Mouse (Mus musculus) mature B cell (primary cell): Measurements from ENCODE around the gene Cldn6.

Experiments used
- in situ Hi-C: fragments of 300-500 bp; cut with MboI; formaldehyde crosslinking; loops from 2 replicates; pipeline ENCODE4 v1.14.3; 2019

The Cldn6 gene

GRCm38 (mm10) chr17:23675127-23675526 is 3.9 kb upstream of the Cldn6 start:
- in situ Hi-C loops = no loop called here

- in situ Hi-C loops = no loop called here
These were observed 3.3 kb upstream of the Cldn6 start for GRCm38 (mm10) chr17:23675564-23676281.

- in situ Hi-C loops = no loop called here
These were observed 2.5 kb upstream of the Cldn6 start for GRCm38 (mm10) chr17:23676473-23677031.

- in situ Hi-C loops = no loop called here
These were observed 1.8 kb upstream of the Cldn6 start, which contains the start of gene Tnfrsf12a for GRCm38 (mm10) chr17:23677236-23677679. Gene Tnfrsf12a (minus strand): TSS chr17:23677468.

- in situ Hi-C loops = no loop called here
These were observed 1.3 kb downstream of the Cldn6 start for GRCm38 (mm10) chr17:23680336-23680735.

GRCm38 (mm10) chr17:23681086-23681485 is 2.0 kb downstream of the Cldn6 start:
- in situ Hi-C loops = no loop called here

GRCm38 (mm10) chr17:23682092-23682491 is 3.0 kb downstream of the Cldn6 start:
- in situ Hi-C loops = no loop called here

GRCm38 (mm10) chr17:23682530-23682929 is 3.5 kb downstream of the Cldn6 start:
- in situ Hi-C loops = no loop called here

GRCm38 (mm10) chr17:23683226-23683625 is 4.2 kb downstream of the Cldn6 start:
- in situ Hi-C loops = no loop called here

- in situ Hi-C loops = no loop called here
These were observed 5.0 kb downstream of the Cldn6 start, which contains the start of gene Cldn9 for GRCm38 (mm10) chr17:23683856-23684672. Gene Cldn9 (minus strand): TSS chr17:23684026.

- in situ Hi-C loops = no loop called here
These were observed 15.4 kb downstream of the Cldn6 start for GRCm38 (mm10) chr17:23694491-23694890.

- in situ Hi-C loops = no loop called here
These were observed 16.8 kb downstream of the Cldn6 start for GRCm38 (mm10) chr17:23695801-23696200.

- in situ Hi-C loops = no loop called here
These were observed 20.4 kb downstream of the Cldn6 start for GRCm38 (mm10) chr17:23699131-23700077.

GRCm38 (mm10) chr17:23700079-23700478 is 21.0 kb downstream of the Cldn6 start:
- in situ Hi-C loops = no loop called here

- in situ Hi-C loops = no loop called here
These were observed 24.3 kb downstream of the Cldn6 start for GRCm38 (mm10) chr17:23703301-23703700.

- in situ Hi-C loops = no loop called here
These were observed 25.7 kb downstream of the Cldn6 start for GRCm38 (mm10) chr17:23704741-23705140.

GRCm38 (mm10) chr17:23705525-23706104 is 26.6 kb downstream of the Cldn6 start:
- in situ Hi-C loops = no loop called here

GRCm38 (mm10) chr17:23706212-23706611 is 27.2 kb downstream of the Cldn6 start:
- in situ Hi-C loops = no loop called here

- in situ Hi-C loops = loop anchor here (5.0 kb wide), 1 partner anchor 50 kb away; no protein-coding TSS in a partner anchor
These were observed 38.0 kb downstream of the Cldn6 start for GRCm38 (mm10) chr17:23717003-23717402.

- in situ Hi-C loops = loop anchor here (5.0 kb wide), 1 partner anchor 52 kb away; no protein-coding TSS in a partner anchor
These were observed 40.4 kb downstream of the Cldn6 start for GRCm38 (mm10) chr17:23719455-23719854.

- in situ Hi-C loops = no loop called here
These were observed 42.8 kb downstream of the Cldn6 start for GRCm38 (mm10) chr17:23721886-23722285.
